Mouse (Mus musculus): ENCODE results near the gene Slc2a6. TPM values are rescaled to one million over a fixed set of nuclear protein-coding genes. Genes with fewer than 3 reads are reported as not detected.

The Slc2a6 gene
- total RNA-seq (2017): 2.5 and 5.7 TPM in 2 replicates

- ATAC-seq (replicated peaks; ENCODE audit: low read depth, poor library complexity, severe bottlenecking): peak; percentile 86
Observed at GRCm38 (mm10) chr2:27027618-27028436, at the start of gene Slc2a6. TSS of gene Slc2a6 (minus strand) at chr2:27027998.

DNA sequence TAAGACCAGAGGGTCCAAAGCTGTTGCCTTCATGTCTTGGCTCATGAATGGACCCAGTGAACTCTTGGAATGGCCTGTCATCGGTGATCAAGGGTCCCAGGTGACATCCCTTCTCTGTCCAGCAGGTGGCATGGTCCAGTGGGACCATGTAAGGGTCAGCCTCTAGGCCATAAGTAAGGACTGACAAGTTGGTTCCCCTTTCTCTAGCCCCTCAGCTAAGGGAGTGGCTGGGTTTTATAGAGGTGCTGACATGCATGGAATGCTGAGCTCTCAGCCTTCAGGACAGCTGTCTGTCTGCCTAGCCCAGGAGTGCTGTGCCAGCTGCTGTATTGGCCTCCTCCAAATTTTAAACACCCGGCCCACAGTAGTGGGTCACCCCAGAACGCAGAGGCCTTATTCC lies 47.7 kb upstream of the Slc2a6 start:
- ATAC-seq (replicated peaks; ENCODE audit: low read depth, poor library complexity, severe bottlenecking): peak; percentile 59

GRCm38 (mm10) chr2:27074804-27075203 lies 47.0 kb upstream of the Slc2a6 start:
- ATAC-seq (replicated peaks; ENCODE audit: low read depth, poor library complexity, severe bottlenecking): no peak

DNA sequence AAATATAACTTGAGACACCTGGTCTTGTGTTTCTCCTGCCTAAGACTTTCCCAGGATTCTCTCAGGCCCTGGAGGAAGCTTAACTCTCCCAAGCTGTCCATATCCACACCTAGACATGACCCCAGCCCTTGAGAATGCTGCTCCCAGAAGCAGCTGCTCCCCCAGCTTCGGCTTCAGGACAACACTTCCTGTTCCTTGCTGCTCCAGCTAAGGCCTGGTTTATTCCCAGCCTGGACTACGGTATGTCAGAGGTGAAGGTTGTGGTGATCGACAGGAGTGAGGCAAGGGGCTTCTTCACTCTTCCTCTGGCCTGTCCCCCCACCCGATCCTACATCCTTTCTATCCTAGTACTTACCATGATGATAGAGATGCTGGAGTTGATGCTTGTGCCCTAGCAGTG lies 45.6 kb upstream of the Slc2a6 start:
- no peak for ATAC-seq (replicated peaks; ENCODE audit: low read depth, poor library complexity, severe bottlenecking)

- ATAC-seq (replicated peaks; ENCODE audit: low read depth, poor library complexity, severe bottlenecking): no peak
Observed at GRCm38 (mm10) chr2:27071978-27072377, 44.2 kb upstream of the Slc2a6 start, which contains the start of gene Mymk. TSS of gene Mymk (minus strand) at chr2:27072179.

- ATAC-seq (replicated peaks; ENCODE audit: low read depth, poor library complexity, severe bottlenecking): peak; percentile 81
Observed at GRCm38 (mm10) chr2:27071137-27071536, 43.3 kb upstream of the Slc2a6 start.

DNA sequence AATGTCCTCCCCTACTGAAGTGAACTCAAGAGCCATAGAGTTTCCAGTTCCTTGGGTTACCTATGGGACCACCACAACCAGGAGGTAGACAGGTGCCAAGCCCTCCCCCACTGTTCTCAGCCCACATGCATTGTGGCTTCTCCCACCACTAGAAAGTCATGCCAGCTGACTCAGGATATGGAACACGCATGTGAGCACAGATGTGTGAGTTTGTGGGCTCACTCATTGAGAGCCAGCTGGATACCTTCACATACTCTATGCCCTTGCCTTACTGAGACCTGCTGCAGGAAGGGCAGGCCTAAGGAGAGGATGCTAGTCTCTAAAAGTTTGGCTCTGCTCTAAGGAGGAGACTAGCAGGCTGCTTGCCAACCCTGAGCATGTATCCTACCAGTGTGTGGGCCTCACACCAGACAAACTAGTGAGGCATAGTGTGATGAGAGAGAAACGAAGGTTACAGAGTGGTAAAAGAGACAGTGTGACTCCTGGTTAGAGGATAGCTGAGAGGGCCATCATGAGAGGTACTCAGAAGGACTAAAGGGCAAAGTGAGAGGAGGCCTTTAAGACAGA lies 42.5 kb upstream of the Slc2a6 start:
- ATAC-seq (replicated peaks; ENCODE audit: low read depth, poor library complexity, severe bottlenecking): no peak

GRCm38 (mm10) chr2:27069646-27070045 lies 41.8 kb upstream of the Slc2a6 start:
- ATAC-seq (replicated peaks; ENCODE audit: low read depth, poor library complexity, severe bottlenecking): peak; percentile 33; the same call in 1 of the 2 replicates

- ATAC-seq (replicated peaks; ENCODE audit: low read depth, poor library complexity, severe bottlenecking): no peak
Observed at GRCm38 (mm10) chr2:27067996-27068395, 40.2 kb upstream of the Slc2a6 start.

- ATAC-seq (replicated peaks; ENCODE audit: low read depth, poor library complexity, severe bottlenecking): no peak
Observed at GRCm38 (mm10) chr2:27067124-27067523, 39.3 kb upstream of the Slc2a6 start.

DNA sequence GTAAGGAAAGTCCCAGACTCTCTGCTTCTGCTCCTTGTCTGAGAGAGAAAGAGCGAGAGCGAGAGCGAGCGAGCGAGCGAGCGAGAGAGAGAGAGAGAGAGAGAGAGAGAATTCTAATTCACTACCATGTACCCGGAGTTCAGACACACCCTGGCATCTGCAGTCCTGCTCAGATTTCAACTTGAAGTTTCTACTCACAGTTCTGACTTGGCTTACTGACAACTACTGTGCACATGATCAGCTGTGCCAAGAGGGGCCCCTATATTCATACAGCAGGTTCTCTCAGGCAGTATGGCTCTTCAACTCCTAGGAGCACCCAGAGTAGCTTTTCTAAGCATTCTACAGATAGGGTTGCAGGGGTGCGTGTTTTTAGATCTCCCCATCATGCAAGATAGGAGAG lies 31.4 kb upstream of the Slc2a6 start:
- ATAC-seq (replicated peaks; ENCODE audit: low read depth, poor library complexity, severe bottlenecking): no peak

DNA sequence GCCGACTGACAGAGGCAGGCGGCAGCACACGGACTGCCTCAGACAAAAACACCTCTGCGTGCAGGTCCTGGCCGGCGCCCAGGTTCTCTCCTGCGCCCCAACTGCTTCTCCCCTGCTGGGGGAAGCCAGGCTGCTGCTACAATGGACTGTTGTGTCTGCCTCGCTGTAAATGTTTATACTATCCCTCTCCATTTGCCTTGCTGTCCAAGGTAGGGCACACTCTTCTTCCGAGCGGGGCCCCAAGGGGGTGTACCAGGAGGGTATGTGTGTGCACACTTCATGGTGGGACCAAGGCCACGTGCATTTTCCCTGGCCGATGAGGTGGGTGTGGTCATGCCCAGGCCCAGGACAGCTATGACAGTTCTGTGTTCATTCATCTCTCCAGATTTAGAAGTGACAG lies 31.0 kb upstream of the Slc2a6 start:
- no peak for ATAC-seq (replicated peaks; ENCODE audit: low read depth, poor library complexity, severe bottlenecking)

DNA sequence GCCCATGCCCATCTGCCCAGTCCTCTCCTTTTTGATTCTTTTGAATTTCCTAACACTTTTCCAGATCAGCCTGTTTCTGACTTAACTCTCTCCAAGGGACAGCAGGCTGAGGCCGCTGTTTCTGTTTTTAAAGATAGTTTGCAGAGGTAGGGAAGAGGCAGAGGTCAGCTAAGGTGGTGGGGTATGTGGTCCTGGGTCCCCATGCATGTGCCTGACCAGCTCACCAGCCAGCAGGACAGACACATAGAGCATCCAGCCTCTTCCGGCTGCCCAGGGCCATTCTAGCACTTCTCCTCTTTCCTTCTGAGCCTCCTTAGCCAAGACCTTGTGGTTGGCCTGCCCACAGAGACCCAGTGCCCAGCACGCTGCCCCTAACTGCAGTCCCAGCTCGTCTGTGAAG lies 30.5 kb upstream of the Slc2a6 start:
- no peak for ATAC-seq (replicated peaks; ENCODE audit: low read depth, poor library complexity, severe bottlenecking)

DNA sequence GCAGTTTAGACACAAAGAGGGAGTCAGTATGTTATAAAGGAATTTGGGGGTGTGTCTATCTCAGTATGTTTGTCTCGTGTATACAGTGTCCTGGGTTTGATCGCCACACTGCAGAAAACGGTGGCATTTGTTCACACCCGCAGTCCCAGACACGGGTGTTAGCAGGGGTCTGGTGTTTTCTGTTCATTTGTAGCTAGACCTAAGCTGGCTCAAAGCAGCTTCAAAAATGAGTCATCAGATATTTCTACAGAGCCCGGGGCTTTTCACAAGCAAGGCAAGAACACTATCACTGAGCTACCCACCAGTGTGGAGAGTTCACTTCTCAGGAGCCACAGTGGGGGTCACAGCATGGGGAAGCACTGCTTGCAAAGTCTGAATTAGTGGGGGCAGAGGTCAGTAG lies 21.6 kb upstream of the Slc2a6 start:
- no peak for ATAC-seq (replicated peaks; ENCODE audit: low read depth, poor library complexity, severe bottlenecking)

DNA sequence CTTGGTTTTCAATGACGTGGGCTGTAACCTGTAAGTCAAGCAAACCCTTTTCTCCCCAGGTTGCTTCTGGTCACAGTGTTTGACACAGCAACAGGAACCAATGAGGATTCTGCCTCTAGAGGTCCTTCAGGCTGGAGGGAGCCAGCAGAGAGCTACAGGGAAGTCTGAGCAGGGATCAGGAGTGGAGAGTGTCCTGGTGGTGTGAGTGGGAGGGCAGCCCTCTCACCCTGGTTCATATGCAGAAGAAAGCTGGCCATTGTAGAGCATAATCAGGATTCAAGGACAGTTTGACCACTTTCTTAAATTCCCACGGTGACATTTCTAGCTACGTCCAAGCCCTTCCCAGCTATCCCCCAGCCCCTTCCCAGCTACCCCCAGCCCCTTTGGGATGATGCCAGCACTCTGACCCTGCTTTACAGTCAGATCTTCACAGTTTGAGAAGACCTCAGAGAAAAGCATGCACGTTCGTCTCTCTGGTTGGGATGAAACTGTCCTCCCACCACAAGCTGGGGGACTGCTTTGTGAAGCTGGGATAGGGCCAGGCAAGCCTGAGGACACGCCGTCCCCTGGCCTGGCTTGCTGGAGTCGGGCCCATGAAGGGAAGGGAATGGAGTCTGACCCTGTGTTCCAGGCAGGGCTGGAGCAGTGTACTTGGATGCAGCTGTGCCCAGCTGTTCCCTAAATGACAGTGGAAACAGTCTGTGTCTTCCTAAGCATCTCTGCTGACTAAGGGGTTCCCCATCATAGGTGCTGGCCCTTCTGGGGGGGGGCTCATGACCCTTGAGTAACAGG lies 18.4 kb upstream of the Slc2a6 start:
- no peak for ATAC-seq (replicated peaks; ENCODE audit: low read depth, poor library complexity, severe bottlenecking)

GRCm38 (mm10) chr2:27044641-27045040 lies 16.8 kb upstream of the Slc2a6 start:
- ATAC-seq (replicated peaks; ENCODE audit: low read depth, poor library complexity, severe bottlenecking): no peak

- no peak for ATAC-seq (replicated peaks; ENCODE audit: low read depth, poor library complexity, severe bottlenecking)
Observed at GRCm38 (mm10) chr2:27044166-27044565, 16.4 kb upstream of the Slc2a6 start.

- peak; percentile 78 for ATAC-seq (replicated peaks; ENCODE audit: low read depth, poor library complexity, severe bottlenecking)
Observed at GRCm38 (mm10) chr2:27043461-27043860, 15.7 kb upstream of the Slc2a6 start.

- no peak for ATAC-seq (replicated peaks; ENCODE audit: low read depth, poor library complexity, severe bottlenecking)
Observed at GRCm38 (mm10) chr2:27042131-27042844, 14.5 kb upstream of the Slc2a6 start.

DNA sequence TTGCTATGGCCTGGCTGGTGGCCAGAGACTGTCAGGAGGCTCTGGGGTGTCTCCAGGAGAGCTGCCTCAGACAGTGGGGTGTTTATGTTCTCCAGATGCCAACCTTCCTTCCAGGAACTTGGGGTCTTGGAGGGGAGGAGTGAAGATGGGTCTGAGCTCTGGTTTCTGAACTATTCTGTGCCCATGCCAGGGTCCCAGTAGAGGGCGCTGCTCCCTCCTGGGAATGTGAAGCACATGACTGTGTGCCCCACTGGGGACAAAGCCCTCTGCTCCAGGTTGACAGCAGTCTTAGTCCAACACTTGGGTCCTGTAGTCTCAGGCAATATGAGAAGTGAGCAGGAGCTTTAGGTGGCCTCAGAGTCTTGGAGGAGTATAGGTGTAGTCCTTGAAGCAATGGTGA lies 11.5 kb upstream of the Slc2a6 start:
- no peak for ATAC-seq (replicated peaks; ENCODE audit: low read depth, poor library complexity, severe bottlenecking)
